Mouse (Mus musculus): ENCODE results near the gene 9230112D13Rik. TPM values are rescaled to one million over a fixed set of nuclear protein-coding genes. Genes with fewer than 3 reads are reported as not detected.
A peak's percentile ranks its signal among the peaks of the same experiment; 100 is the strongest.

The 9230112D13Rik gene
- polyA plus RNA-seq, 1 experiment from 2014 or later = not detected

DNA sequence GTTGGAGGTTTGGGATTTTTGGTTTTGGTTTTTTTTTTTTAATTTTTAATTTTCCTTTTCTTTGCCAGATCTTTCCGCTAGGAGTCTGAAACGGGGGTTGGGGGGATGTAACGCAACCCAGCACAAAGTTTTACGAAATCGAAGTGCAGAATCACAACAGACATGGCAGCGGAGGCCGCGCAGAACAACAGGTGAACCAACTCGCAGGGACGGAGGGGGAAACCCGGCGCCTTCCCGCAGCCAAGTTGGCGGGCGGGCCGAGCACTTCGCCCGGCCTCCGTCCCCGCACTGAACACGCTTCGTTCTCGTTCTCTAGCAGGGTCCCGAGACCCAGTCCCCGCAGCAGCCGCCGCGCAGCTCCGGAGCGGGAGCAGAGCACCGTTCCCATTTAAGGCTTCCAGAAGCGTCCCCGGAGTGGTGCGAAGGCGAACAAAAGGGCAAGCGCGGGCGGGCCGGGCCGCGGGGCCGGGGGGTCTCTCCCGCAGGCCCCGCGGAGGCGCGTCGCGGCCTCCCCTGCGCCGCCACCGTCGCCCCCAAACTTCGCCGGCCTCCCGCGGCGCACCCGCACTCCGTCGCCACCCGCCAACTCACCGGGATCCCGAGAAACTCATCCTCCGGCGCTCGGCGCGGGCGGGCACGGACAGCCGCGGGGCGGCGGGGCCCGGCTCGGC, 20.7 kb downstream of the 9230112D13Rik start:
- Histone ChIP-seq H3K4me3 (ENCODE audit: low read depth, low read length) (peak overlapping the region; percentile 96), H3K4me2 (replicated peaks; ENCODE audit: low read depth, low read length) (peak overlapping the region; percentile 58), H3K27ac (ENCODE audit: low read length) (peak overlapping the region; percentile 99), H3K4me1 (ENCODE audit: control insufficient read depth, insufficient read depth, low read length) (peaks cover 23% of the 10 kb centered on the region; the same call in 1 of the 2 replicates), H3K27me3 (ENCODE audit: control insufficient read depth, insufficient read depth, low read length) (no peaks in the 10 kb centered on the region), H3K9me3 (ENCODE audit: control insufficient read depth, low read depth, low read length) (no peaks in the 10 kb centered on the region), H3K36me3 (ENCODE audit: control insufficient read depth, insufficient read depth, low read length) (no peaks in the 10 kb centered on the region), H3K9ac (replicated peaks; ENCODE audit: low read depth, low read length) (peak overlapping the region; percentile 98)
- ATAC-seq (ENCODE audit: insufficient number of reproducible peaks, insufficient read depth, low FRiP score, low read depth) = no peak; the same call in 1 of the 2 replicates
- WGBS = under 1% methylated on average over 55 of the region's 77 CpGs

DNA sequence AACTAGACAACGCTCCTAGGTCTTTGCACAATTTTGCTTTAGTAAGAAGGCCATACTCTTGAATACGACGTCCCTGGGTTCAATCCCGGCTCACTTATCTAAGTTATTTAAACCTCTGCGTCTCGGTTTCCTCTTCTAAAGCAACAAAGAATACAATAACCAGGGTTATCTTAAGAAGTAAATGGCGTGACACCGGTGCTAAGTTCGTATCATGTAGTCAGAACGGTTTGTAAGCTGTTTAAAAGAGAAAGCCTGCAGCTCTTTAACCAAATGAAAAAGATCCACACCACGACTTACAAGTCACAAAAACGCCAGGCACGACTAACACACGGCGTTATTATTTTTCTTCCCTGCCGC, 21.2 kb downstream of the 9230112D13Rik start:
- Histone ChIP-seq H3K4me2 (replicated peaks; ENCODE audit: low read depth, low read length) (peak overlapping the region; percentile 58), H3K9me3 (ENCODE audit: control insufficient read depth, low read depth, low read length) (no peaks in the 10 kb centered on the region), H3K4me1 (ENCODE audit: control insufficient read depth, insufficient read depth, low read length) (peaks cover 26% of the 10 kb centered on the region), H3K4me3 (ENCODE audit: low read depth, low read length) (peak overlapping the region; percentile 96), H3K9ac (replicated peaks; ENCODE audit: low read depth, low read length) (peak overlapping the region; percentile 98), H3K27me3 (ENCODE audit: control insufficient read depth, insufficient read depth, low read length) (no peaks in the 10 kb centered on the region), H3K27ac (ENCODE audit: low read length) (peak overlapping the region; percentile 99), H3K36me3 (ENCODE audit: control insufficient read depth, insufficient read depth, low read length) (no peaks in the 10 kb centered on the region)
- under 1% methylated on average over 16 of the region's 16 CpGs for WGBS
- ATAC-seq (ENCODE audit: insufficient number of reproducible peaks, insufficient read depth, low FRiP score, low read depth) = no peak

GRCm38 (mm10) chr14:34500309-34500708, 22.3 kb downstream of the 9230112D13Rik start:
- no peaks in the 10 kb centered on the region for H3K36me3 ChIP-seq (ENCODE audit: control insufficient read depth, insufficient read depth, low read length)
- ATAC-seq (ENCODE audit: insufficient number of reproducible peaks, insufficient read depth, low FRiP score, low read depth) = no peak
- H3K4me3 ChIP-seq (ENCODE audit: low read depth, low read length) = peak overlapping the region; percentile 96
- no peak overlapping the region for H3K9ac ChIP-seq (replicated peaks; ENCODE audit: low read depth, low read length)
- peaks cover 36% of the 10 kb centered on the region for H3K4me1 ChIP-seq (ENCODE audit: control insufficient read depth, insufficient read depth, low read length)
- H3K9me3 ChIP-seq (ENCODE audit: control insufficient read depth, low read depth, low read length) = no peaks in the 10 kb centered on the region
- no peaks in the 10 kb centered on the region for H3K27me3 ChIP-seq (ENCODE audit: control insufficient read depth, insufficient read depth, low read length)
- WGBS = 9% methylated on average over 4 of the region's 4 CpGs
- peak overlapping the region; percentile 58 for H3K4me2 ChIP-seq (replicated peaks; ENCODE audit: low read depth, low read length)
- no peak overlapping the region for H3K27ac ChIP-seq (ENCODE audit: low read length)

DNA sequence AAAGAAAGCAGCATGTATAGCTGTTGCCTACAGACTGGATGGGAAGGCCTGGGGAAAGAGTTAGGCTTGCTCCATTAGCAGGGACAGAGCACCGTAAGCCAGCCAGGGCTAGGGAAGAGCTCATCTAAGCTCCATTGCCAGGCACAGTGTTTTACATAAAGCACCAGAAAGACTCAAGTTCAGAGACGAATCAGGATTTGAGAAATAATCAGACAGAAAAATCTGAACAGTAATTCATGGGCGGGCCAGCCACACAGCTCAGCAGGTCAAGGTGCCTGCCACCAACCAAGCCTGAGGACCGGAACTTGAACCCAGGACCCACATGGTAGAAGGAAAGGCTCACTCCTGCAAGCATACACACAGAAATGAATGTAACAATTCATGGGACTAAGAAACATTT, 22.9 kb downstream of the 9230112D13Rik start:
- H3K27me3 ChIP-seq (ENCODE audit: control insufficient read depth, insufficient read depth, low read length) = no peaks in the 10 kb centered on the region
- no peak overlapping the region for H3K9ac ChIP-seq (replicated peaks; ENCODE audit: low read depth, low read length)
- H3K36me3 ChIP-seq (ENCODE audit: control insufficient read depth, insufficient read depth, low read length) = no peaks in the 10 kb centered on the region
- H3K9me3 ChIP-seq (ENCODE audit: control insufficient read depth, low read depth, low read length) = no peaks in the 10 kb centered on the region
- H3K27ac ChIP-seq (ENCODE audit: low read length) = no peak overlapping the region
- peaks cover 36% of the 10 kb centered on the region for H3K4me1 ChIP-seq (ENCODE audit: control insufficient read depth, insufficient read depth, low read length)
- H3K4me3 ChIP-seq (ENCODE audit: low read depth, low read length) = peak overlapping the region; percentile 96; the same call in 1 of the 2 replicates
- H3K4me2 ChIP-seq (replicated peaks; ENCODE audit: low read depth, low read length) = peak overlapping the region; percentile 58
- ATAC-seq (ENCODE audit: insufficient number of reproducible peaks, insufficient read depth, low FRiP score, low read depth) = no peak
- 64% methylated on average over 4 of the region's 4 CpGs for WGBS

GRCm38 (mm10) chr14:34497346-34497745, 25.3 kb downstream of the 9230112D13Rik start:
- Histone ChIP-seq H3K4me1 (ENCODE audit: control insufficient read depth, insufficient read depth, low read length) (peaks cover 32% of the 10 kb centered on the region), H3K9me3 (ENCODE audit: control insufficient read depth, low read depth, low read length) (no peaks in the 10 kb centered on the region), H3K27me3 (ENCODE audit: control insufficient read depth, insufficient read depth, low read length) (no peaks in the 10 kb centered on the region), H3K36me3 (ENCODE audit: control insufficient read depth, insufficient read depth, low read length) (no peaks in the 10 kb centered on the region), H3K27ac (ENCODE audit: low read length) (no peak overlapping the region), H3K4me3 (ENCODE audit: low read depth, low read length) (no peak overlapping the region), H3K9ac (replicated peaks; ENCODE audit: low read depth, low read length) (no peak overlapping the region), H3K4me2 (replicated peaks; ENCODE audit: low read depth, low read length) (no peak overlapping the region)
- no peak for ATAC-seq (ENCODE audit: insufficient number of reproducible peaks, insufficient read depth, low FRiP score, low read depth)
- WGBS = 50% methylated on average over 3 of the region's 3 CpGs

GRCm38 (mm10) chr14:34493682-34494081, 28.9 kb downstream of the 9230112D13Rik start:
- no peaks in the 10 kb centered on the region for H3K36me3 ChIP-seq (ENCODE audit: control insufficient read depth, insufficient read depth, low read length)
- H3K9me3 ChIP-seq (ENCODE audit: control insufficient read depth, low read depth, low read length) = no peaks in the 10 kb centered on the region
- 86% methylated on average over 3 of the region's 3 CpGs for WGBS
- no peak for ATAC-seq (ENCODE audit: insufficient number of reproducible peaks, insufficient read depth, low FRiP score, low read depth)
- H3K4me3 ChIP-seq (ENCODE audit: low read depth, low read length) = no peak overlapping the region
- H3K4me2 ChIP-seq (replicated peaks; ENCODE audit: low read depth, low read length) = no peak overlapping the region
- no peak overlapping the region for H3K9ac ChIP-seq (replicated peaks; ENCODE audit: low read depth, low read length)
- peaks cover 36% of the 10 kb centered on the region for H3K4me1 ChIP-seq (ENCODE audit: control insufficient read depth, insufficient read depth, low read length)
- H3K27ac ChIP-seq (ENCODE audit: low read length) = no peak overlapping the region
- no peaks in the 10 kb centered on the region for H3K27me3 ChIP-seq (ENCODE audit: control insufficient read depth, insufficient read depth, low read length)

- no peaks in the 10 kb centered on the region for H3K9me3 ChIP-seq (ENCODE audit: control insufficient read depth, low read depth, low read length)
- peaks cover 36% of the 10 kb centered on the region for H3K4me1 ChIP-seq (ENCODE audit: control insufficient read depth, insufficient read depth, low read length)
- no peak overlapping the region for H3K4me2 ChIP-seq (replicated peaks; ENCODE audit: low read depth, low read length)
- ATAC-seq (ENCODE audit: insufficient number of reproducible peaks, insufficient read depth, low FRiP score, low read depth) = no peak
- 87% methylated on average over 2 of the region's 2 CpGs for WGBS
- no peak overlapping the region for H3K27ac ChIP-seq (ENCODE audit: low read length)
- no peaks in the 10 kb centered on the region for H3K36me3 ChIP-seq (ENCODE audit: control insufficient read depth, insufficient read depth, low read length)
- H3K4me3 ChIP-seq (ENCODE audit: low read depth, low read length) = no peak overlapping the region
- no peaks in the 10 kb centered on the region for H3K27me3 ChIP-seq (ENCODE audit: control insufficient read depth, insufficient read depth, low read length)
- H3K9ac ChIP-seq (replicated peaks; ENCODE audit: low read depth, low read length) = no peak overlapping the region
Observed at GRCm38 (mm10) chr14:34492688-34493087, 29.9 kb downstream of the 9230112D13Rik start.

DNA sequence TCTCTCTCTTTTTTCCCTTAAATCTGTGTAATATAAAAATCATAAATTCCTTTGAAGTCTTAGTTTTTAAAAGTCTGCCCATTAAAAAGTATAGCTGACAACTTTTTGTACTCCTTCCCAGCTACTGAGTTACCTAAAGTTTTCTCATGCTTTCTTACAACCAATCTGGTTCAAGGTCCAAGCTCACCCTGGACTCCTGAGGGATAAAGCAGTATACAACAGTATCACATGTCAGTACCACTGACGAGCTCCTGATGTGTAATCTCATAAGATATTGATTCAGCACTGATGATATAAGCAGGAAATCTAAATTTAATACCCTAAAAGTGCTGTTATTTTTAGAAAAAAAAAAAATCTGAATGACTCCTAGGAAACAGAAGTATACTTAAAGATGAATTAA, 31.6 kb downstream of the 9230112D13Rik start:
- Histone ChIP-seq H3K4me3 (ENCODE audit: low read depth, low read length) (no peak overlapping the region), H3K9ac (replicated peaks; ENCODE audit: low read depth, low read length) (no peak overlapping the region), H3K4me2 (replicated peaks; ENCODE audit: low read depth, low read length) (no peak overlapping the region), H3K27me3 (ENCODE audit: control insufficient read depth, insufficient read depth, low read length) (no peaks in the 10 kb centered on the region), H3K27ac (ENCODE audit: low read length) (no peak overlapping the region), H3K36me3 (ENCODE audit: control insufficient read depth, insufficient read depth, low read length) (no peaks in the 10 kb centered on the region), H3K9me3 (ENCODE audit: control insufficient read depth, low read depth, low read length) (no peaks in the 10 kb centered on the region), H3K4me1 (ENCODE audit: control insufficient read depth, insufficient read depth, low read length) (peaks cover 28% of the 10 kb centered on the region)
- WGBS = 51% methylated on average over 1 of the region's 1 CpGs
- ATAC-seq (ENCODE audit: insufficient number of reproducible peaks, insufficient read depth, low FRiP score, low read depth) = no peak

- ATAC-seq (ENCODE audit: insufficient number of reproducible peaks, insufficient read depth, low FRiP score, low read depth) = no peak
- Histone ChIP-seq H3K27me3 (ENCODE audit: control insufficient read depth, insufficient read depth, low read length) (no peaks in the 10 kb centered on the region), H3K4me2 (replicated peaks; ENCODE audit: low read depth, low read length) (no peak overlapping the region), H3K4me3 (ENCODE audit: low read depth, low read length) (no peak overlapping the region), H3K4me1 (ENCODE audit: control insufficient read depth, insufficient read depth, low read length) (peaks cover 22% of the 10 kb centered on the region; the same call in 1 of the 2 replicates), H3K9ac (replicated peaks; ENCODE audit: low read depth, low read length) (no peak overlapping the region), H3K9me3 (ENCODE audit: control insufficient read depth, low read depth, low read length) (no peaks in the 10 kb centered on the region), H3K27ac (ENCODE audit: low read length) (no peak overlapping the region), H3K36me3 (ENCODE audit: control insufficient read depth, insufficient read depth, low read length) (no peaks in the 10 kb centered on the region)
- WGBS = 64% methylated on average over 2 of the region's 2 CpGs
Observed at GRCm38 (mm10) chr14:34489928-34490327, 32.7 kb downstream of the 9230112D13Rik start.

Data from stomach, embryonic 14.5 days (tissue).